Mouse (Mus musculus): ENCODE measurements around the gene Fam92a. TPM values are rescaled to one million over a fixed set of nuclear protein-coding genes. Genes with fewer than 3 reads are reported as not detected.

The Fam92a gene
- polyA plus RNA-seq, 1 experiment from 2014 or later, result 116 TPM

Other genes with a start within 250 kb of the Fam92a start
- 0.25 and 0.39 TPM in 2 replicates for gene Gm10604, start 190.8 kb downstream of the Fam92a start, polyA plus RNA-seq (2014; fragmentation: Nextera tagmentation; extraction: Ambion mirVana)
- gene Rbm12b2, start 82.6 kb downstream of the Fam92a start, polyA plus RNA-seq (2014; fragmentation: Nextera tagmentation; extraction: Ambion mirVana), result 18.4 and 20.3 TPM in 2 replicates
- gene Rbm12b1, start 31.8 kb downstream of the Fam92a start, polyA plus RNA-seq (2014; fragmentation: Nextera tagmentation; extraction: Ambion mirVana), result 8.1 and 9.1 TPM in 2 replicates

All from forebrain, embryonic 11.5 days (tissue).